Mouse (Mus musculus) kidney, adult 18-20 months (tissue): ENCODE data around the gene Olfr1212.

Experiments
- DNase-seq: peaks from one replicate; pipeline ENCODE4 v3.0.0; 2021

Olfr1212 gene

DNA sequence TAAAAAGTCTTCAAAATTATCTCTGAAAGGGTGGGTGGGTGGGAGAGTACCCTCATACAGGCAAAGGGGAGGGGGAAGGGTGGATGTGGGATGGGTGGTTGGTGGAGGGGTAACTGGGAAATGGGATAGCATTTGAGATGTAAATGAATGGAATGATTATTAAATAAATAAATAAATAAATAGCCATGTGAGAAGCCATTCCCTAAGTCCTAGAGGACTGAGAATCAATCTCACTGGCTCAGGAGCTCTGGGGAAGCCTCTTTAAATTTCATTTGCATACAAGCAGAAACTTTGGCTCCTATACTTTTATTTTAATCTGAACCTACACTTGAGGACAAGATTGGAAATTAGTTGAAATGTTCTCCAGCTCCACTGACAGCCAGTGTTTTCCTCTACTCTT lies at the start of gene Olfr1212:
Gene Olfr1212 (plus strand): TSS at position 301 of the 400 bp plus-strand sequence.
- DNase-seq, result no peak

DNA sequence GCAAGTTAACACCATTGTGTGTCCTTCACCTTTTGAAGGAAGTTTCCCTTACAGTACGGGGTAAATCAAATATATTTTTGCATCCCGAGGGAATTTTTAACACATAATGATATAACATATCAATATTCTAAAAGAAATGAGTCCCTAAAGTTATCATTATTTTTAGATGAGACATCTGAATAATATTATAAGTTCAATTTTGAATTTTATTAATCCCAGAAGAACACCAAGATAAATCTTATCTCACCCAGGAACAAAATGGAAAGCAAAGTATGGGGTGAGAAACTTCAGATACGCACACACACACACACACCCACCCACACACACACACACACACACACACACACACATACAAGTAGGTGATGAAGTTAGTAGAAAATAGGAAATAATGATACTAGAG lies 38.7 kb upstream of the Olfr1212 start, which contains the start of gene Olfr1209:
Gene Olfr1209 (minus strand): TSS at position 101 of the 400 bp plus-strand sequence.
- no peak for DNase-seq

DNA sequence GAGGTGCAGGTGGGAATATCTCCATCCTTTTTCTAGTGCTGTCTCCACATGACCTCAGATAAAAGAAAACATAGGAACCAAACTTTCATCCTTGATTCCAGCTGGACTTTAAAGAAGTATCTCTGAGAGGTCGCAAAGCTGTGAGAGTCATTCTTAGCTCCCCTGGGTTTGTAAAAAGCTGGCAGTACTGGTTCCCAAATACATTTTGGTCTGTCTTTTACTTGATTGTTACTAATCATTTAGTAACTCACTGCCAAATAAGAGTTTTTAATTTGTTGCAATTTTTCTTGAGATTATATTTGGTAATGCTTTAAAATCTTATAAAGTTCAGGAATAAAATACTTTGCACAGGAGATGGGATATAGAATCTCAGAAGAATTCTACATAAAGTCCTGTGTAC lies 15.8 kb upstream of the Olfr1212 start, which contains the start of gene Olfr1211:
Gene Olfr1211 (minus strand): TSS at position 101 of the 400 bp plus-strand sequence.
- DNase-seq, result no peak

DNA sequence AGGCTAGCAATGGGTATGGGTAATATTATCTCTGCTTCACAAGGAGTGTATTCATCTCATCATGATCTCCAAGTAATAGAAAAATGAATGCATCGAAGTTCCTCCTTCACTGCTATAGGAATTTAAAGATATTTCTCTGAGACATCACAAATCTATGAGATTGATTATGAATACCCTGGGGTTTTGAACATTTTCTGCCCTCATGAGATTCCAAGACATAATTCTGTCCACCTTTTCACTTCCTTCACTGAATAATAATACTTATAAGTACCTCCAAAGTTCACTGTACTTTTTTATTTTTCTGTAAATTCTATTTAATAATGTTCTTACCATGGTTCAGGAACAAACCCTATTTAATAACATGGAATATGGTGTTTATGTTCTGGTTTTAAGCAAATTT lies 26.4 kb downstream of the Olfr1212 start, which contains the start of gene Gm13762:
Gene Gm13762 (minus strand): TSS at position 101 of the 400 bp plus-strand sequence.
- no peak for DNase-seq

DNA sequence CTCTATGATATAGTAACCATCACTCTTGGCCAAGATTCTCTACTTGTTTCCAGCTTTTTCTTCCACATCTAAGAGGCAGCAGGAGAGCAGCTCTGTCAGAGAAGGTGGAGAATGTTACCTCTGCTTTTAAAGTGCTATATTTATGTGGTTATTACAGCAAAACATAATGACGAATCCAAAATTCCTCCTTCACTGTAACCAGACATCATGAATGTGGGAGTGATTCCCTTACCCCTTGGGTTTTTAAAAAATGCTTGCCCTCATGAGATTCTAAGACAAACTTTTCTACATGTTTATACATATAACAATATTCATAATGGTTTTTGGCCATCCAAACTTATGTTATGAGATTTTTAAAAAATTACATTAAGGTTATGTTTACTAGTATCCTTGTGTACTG lies 38.8 kb downstream of the Olfr1212 start, which contains the start of gene Olfr1214:
Gene Olfr1214 (minus strand): TSS at position 101 of the 400 bp plus-strand sequence.
- DNase-seq, result no peak

DNA sequence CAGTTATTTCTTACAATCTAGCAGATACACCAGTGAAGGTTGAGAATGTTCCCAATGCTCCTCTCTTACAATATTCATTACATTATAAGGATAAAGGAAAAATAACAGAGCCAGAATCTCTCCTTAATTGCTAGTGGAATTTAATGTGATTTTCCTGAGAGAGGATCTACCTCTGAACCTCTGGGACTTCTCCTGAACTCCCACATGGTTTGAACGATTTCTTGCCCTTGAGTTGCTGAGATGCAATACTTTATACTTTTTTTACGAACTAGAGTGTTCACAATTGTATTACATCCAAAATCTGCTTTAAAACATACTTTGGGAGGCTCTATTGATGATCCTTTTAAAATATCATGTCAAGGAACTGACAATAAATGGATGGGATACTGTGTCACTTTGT lies 53.1 kb downstream of the Olfr1212 start, which contains the start of gene Olfr1215:
Gene Olfr1215 (minus strand): TSS at position 101 of the 400 bp plus-strand sequence.
- DNase-seq, result no peak
